Mouse (Mus musculus) lung, postnatal 0 days (tissue): ENCODE results near the gene Dlg4.

ENCODE experiments used
- CTCF ChIP-seq: IDR thresholded peaks from 2 replicates; pipeline ENCODE4 v1.5.1; 2016; ENCODE audit warnings: antibody characterized with exemption, mild to moderate bottlenecking
- EP300 ChIP-seq: IDR thresholded peaks from 2 replicates; pipeline ENCODE4 v1.6.1; 2016; ENCODE audit warnings: antibody characterized with exemption, mild to moderate bottlenecking, control low read depth

- TF ChIP-seq CTCF (no peak), EP300 (no peak)
Measured at GRCm38 (mm10) chr11:70053898-70054570, 37.3 kb downstream of the Dlg4 start, which contains the start of gene Asgr1.
